Mouse (Mus musculus): ENCODE measurements around the gene Med12l. TPM values are rescaled to one million over a fixed set of nuclear protein-coding genes. Genes with fewer than 3 reads are reported as not detected.

The Med12l gene
- total RNA-seq, 2 experiments from 2014 or later: 46.5 to 52.0 TPM

DNA sequence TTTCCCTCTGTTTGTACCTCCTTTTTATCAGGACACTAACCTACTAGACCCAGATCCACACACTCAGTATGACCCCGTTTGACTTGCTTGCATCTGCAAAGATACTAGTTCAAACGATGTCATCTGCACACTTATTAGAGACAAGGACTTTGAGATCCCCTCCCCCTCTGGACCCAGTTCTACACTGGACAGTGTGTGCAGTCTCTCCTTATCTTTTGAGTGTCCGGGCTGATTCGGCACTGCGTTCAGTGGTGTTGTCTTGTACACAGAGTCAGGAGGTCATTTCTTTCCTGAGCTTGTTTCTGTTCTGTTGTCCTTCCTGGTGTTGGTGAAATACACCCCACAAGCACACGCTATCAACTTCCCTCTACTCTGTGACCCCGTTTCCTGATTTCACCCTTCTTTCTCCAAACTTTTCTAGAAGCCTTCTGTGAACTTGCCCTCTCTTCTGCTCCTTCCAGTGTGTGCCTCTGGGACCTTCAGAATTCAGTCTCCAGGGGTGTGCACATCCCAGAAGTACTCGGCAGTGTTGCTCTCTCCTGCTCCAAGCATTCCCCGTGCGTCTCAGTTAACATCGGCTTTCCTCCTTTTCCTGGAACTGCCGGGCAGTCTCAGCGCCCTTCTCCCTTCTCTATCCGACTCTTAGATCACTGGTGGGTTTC lies 19.0 kb downstream of the Med12l start:
- Histone ChIP-seq H3K27ac (no peak overlapping the region), H3K4me3 (no peak overlapping the region)
- no peak for TF ChIP-seq CTCF (IDR thresholded peaks at IDR 0.05)
- intact Hi-C loops (cut with DNase I): no loop called here
- no peak for DNase-seq (ENCODE audit: extremely low spot score in 1 of 2, low spot score in 2 of 2)

DNA sequence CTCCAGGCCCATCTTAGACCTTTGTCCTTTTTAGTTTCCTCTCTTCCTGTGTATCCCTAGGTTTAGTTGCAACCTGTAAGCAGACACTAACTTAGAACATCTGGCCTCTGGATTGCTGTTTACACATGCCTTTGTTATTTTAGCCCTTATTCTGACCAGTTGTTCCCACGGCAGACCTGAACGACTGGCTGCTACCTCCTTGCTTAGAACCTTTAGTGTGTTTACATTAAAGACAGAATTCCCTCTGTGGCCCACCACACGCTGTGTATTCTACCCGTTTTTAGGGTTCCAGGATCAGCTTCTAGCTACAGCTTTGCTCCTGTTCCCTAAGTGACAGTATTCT lies 19.5 kb downstream of the Med12l start:
- intact Hi-C loops (cut with DNase I): no loop called here
- Histone ChIP-seq H3K27ac (no peak overlapping the region), H3K4me3 (no peak overlapping the region)
- no peak for TF ChIP-seq CTCF (IDR thresholded peaks at IDR 0.05)
- no peak for DNase-seq (ENCODE audit: extremely low spot score in 1 of 2, low spot score in 2 of 2)

DNA sequence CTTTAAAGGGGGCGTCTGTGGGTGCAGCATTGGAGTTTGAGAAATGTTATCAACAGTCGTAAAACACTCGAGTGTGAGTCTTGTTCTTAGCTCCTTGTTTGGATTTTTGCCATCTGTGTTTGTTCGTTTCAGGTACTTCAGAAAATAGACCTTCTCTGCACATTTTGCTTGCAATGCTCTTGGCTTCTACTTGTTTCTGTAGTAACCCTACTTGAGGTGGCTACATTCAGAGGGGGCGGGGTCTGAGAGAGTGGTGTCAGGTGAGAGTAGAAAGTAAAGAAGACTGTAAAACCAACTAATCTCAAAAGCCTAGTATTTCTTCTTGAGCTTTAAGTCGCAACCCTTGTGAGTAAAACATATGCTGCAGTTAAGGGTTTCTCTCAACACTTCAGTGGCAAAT lies 23.1 kb downstream of the Med12l start:
- Histone ChIP-seq H3K4me3 (no peak overlapping the region), H3K27ac (no peak overlapping the region)
- intact Hi-C loops (cut with DNase I): no loop called here
- TF ChIP-seq CTCF (IDR thresholded peaks at IDR 0.05): no peak
- DNase-seq (ENCODE audit: extremely low spot score in 1 of 2, low spot score in 2 of 2): no peak

DNA sequence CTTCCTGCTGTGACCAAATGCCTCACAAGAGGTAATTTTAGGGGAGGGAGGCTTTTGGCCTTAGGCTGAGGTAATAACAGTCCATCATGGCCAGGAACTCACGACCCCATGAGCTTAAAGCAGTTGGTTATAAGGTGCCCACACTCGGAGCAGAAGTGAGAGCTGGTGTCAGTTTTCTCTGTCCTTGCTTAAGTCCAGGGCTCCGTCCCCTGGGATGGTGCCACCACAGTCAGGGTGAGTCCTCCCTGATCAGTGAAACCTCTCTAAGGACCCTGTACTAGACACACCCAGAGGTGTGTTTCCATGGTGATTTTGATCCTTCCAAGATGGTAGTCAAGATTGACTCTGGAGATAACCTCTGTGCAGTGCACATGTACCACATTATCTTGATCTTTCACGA lies 25.4 kb downstream of the Med12l start:
- Histone ChIP-seq H3K27ac (no peak overlapping the region), H3K4me3 (no peak overlapping the region)
- no peak for TF ChIP-seq CTCF (IDR thresholded peaks at IDR 0.05)
- DNase-seq (ENCODE audit: extremely low spot score in 1 of 2, low spot score in 2 of 2): no peak
- intact Hi-C loops (cut with DNase I): no loop called here

DNA sequence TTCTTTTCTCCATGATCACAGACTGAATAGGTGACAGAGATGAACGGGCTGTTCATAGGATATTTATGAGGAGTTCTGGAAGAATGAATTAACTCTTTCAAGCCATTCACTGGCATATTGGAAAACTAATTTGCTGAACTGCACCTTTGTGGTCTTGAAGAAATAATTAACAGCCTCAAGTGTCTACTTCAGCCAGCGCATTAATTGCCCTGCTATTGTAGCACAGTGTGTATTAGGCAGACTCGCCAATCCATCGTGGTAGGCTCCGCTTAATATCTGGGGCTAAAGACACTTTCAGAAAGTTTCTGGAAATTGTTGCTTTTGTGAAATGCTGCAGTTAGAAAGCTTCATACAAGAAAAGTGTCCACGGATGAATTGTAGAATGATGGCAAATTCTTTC lies 35.9 kb downstream of the Med12l start:
- Histone ChIP-seq H3K4me3 (no peak overlapping the region), H3K27ac (no peak overlapping the region)
- intact Hi-C loops (cut with DNase I): no loop called here
- TF ChIP-seq CTCF (IDR thresholded peaks at IDR 0.05): no peak
- no peak for DNase-seq (ENCODE audit: extremely low spot score in 1 of 2, low spot score in 2 of 2)

DNA sequence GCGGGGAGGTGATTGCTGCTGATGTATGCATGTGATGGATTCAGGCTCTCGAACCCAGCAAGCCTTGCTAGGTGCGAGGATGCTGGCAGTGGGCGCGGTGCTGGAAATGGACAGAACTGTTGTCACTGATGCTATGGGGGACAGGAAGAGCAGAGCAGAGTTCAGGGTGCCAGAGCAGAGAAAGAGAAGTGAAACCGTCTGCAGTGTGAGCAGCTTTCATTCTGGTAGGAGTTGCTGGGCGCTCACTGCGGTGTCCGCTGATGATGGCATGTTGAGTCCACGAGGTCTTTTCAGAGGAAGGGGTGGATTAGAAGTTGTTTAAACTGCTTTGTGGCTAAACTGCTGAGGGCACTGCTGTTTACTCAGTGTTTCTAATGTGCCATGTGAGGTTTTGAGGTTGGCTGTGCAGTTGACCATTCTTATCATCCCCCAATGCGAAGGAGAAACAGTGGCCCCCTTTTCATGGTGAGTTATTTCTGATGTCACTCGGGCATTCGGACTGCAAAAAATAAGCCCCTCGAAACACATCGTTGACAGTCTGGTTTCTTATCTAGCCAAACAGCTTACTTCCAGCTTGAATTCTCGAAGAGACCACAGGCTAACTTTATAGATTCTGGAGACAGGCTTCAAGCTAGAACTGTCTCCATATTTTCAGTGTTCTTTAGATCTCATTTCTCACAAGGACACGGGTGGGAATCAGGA lies 49.4 kb downstream of the Med12l start:
- intact Hi-C loops (cut with DNase I): loop anchor here (5.0 to 10.0 kb wide), 2 partner anchors 213 to 270 kb away; no protein-coding TSS in a partner anchor
- TF ChIP-seq CTCF (IDR thresholded peaks at IDR 0.05): no peak
- no peak for DNase-seq (ENCODE audit: extremely low spot score in 1 of 2, low spot score in 2 of 2)
- Histone ChIP-seq H3K4me3 (no peak overlapping the region), H3K27ac (no peak overlapping the region)

DNA sequence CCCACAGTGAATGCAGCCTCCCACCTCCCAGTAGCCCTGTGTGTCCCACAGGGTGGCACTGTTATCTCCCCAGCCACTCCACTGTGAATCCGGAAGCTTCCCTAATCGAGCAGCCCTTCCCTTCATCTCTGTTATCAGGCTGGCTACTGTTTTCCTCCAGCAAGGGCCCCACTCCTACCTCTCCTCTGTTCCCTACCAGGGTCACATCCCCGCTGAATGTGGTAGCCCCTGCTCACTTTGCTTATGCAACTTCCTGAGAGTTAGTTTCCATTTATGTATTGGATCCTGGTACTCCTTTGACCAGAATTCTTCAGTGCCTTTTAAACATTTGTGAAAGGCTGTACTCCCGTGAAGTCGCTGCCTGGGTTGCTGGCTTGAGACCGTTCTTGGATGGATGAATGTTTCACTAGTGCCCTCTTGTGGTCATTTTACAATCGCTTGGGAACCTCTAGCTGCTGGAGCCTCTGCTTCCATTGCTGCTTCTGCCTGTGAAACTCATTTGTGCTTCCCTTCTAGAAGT lies 53.5 kb downstream of the Med12l start:
- DNase-seq (ENCODE audit: extremely low spot score in 1 of 2, low spot score in 2 of 2): peak; percentile 51 to 66
- peak; percentile 85 for TF ChIP-seq CTCF (IDR thresholded peaks at IDR 0.05)
- intact Hi-C loops (cut with DNase I): loop anchor here (1.0 to 10.0 kb wide), 5 partner anchors 53 to 404 kb away; no protein-coding TSS in a partner anchor

DNA sequence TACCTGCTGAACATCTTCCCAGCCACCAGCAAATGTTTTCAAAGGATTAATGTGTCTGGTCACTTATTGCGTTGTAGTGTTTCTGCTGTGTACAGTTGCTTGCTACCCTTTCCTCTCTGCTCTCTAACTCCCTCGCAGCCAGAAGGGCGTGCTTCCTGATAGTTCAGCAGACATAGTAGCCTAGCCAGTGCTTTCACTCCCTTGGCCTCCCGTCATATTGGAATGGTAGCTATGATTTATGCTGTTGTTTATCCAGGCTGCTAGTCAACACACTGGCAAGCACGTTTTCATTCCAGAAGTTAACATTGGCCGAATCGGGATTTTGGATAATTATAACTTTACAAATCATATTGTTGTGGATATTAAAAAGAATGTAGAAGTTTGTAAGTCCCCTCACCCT lies 54.5 kb downstream of the Med12l start:
- intact Hi-C loops (cut with DNase I): no loop called here
- no peak overlapping the region for H3K27ac ChIP-seq
- TF ChIP-seq CTCF (IDR thresholded peaks at IDR 0.05): no peak
- DNase-seq (ENCODE audit: extremely low spot score in 1 of 2, low spot score in 2 of 2): no peak
- H3K4me3 ChIP-seq: no peak overlapping the region

More for the DNA sequence above, 53.5 kb downstream of the Med12l start:
- H3K4me3 ChIP-seq: no peak overlapping the region
- H3K27ac ChIP-seq: no peak overlapping the region; the same call in 1 of the 2 replicates

DNA sequence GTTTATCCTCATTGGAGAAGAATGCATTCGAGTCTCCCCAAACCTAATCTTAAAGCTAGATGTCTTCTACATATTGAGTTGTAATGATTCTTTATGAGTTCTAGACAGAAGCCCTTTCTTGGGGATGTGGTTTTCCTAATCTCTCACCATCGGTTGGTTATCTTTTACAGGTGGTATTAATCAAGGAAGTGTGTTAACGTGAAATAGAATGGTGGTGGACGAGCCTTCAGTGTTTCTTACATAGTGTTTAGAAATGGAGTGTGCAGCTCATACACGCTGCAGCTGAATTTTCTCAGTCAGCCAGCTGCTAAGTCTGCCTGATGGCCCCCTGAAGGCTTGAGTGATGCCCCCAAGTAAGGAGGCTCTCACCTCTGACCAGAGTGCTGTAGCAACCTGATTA lies 56.5 kb downstream of the Med12l start:
- intact Hi-C loops (cut with DNase I): no loop called here
- no peak for TF ChIP-seq CTCF (IDR thresholded peaks at IDR 0.05)
- H3K4me3 ChIP-seq: no peak overlapping the region
- H3K27ac ChIP-seq: no peak overlapping the region
- no peak for DNase-seq (ENCODE audit: extremely low spot score in 1 of 2, low spot score in 2 of 2)

DNA sequence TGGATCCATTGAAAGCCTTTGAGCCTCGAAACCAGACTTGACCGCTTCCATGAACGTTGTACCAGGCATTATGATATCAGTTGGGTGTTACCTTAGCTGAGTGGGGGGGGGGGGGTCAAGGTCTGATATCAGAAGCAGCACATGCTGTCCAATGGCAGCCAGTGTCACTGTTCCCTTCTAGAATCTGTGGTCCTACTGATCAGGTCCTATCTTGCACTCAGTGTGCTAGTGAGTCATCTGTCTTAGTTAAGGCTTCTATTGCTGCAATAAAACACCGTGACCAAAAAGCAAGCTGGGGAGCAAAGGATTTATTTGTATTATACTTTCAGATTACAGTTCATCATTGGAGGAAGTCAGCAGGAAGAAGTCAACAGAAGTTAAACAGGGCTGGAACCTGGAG lies 57.8 kb downstream of the Med12l start:
- no peak for DNase-seq (ENCODE audit: extremely low spot score in 1 of 2, low spot score in 2 of 2)
- intact Hi-C loops (cut with DNase I): no loop called here
- no peak overlapping the region for H3K4me3 ChIP-seq
- TF ChIP-seq CTCF (IDR thresholded peaks at IDR 0.05): no peak
- no peak overlapping the region for H3K27ac ChIP-seq

DNA sequence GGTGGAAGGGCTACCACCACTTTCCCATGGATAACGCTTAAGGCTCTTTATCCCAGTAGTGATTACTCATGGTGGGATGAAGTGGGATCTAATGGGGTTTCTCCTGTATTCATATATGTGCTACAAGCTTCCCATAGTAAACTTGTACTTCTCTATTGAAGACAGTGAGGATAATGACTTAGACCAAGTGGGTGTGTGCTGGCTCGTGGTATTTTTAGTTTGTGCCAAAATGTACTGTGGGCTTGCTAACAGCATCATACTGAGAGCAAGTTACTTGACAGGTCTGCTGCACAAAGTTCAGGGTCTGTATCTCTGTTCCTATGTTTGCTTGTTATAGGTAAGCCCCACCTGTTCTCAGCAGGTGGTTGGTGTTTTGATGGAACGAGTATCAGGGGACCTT lies 60.3 kb downstream of the Med12l start:
- no peak for DNase-seq (ENCODE audit: extremely low spot score in 1 of 2, low spot score in 2 of 2)
- intact Hi-C loops (cut with DNase I): no loop called here
- no peak for TF ChIP-seq CTCF (IDR thresholded peaks at IDR 0.05)
- no peak overlapping the region for H3K27ac ChIP-seq
- H3K4me3 ChIP-seq: no peak overlapping the region

DNA sequence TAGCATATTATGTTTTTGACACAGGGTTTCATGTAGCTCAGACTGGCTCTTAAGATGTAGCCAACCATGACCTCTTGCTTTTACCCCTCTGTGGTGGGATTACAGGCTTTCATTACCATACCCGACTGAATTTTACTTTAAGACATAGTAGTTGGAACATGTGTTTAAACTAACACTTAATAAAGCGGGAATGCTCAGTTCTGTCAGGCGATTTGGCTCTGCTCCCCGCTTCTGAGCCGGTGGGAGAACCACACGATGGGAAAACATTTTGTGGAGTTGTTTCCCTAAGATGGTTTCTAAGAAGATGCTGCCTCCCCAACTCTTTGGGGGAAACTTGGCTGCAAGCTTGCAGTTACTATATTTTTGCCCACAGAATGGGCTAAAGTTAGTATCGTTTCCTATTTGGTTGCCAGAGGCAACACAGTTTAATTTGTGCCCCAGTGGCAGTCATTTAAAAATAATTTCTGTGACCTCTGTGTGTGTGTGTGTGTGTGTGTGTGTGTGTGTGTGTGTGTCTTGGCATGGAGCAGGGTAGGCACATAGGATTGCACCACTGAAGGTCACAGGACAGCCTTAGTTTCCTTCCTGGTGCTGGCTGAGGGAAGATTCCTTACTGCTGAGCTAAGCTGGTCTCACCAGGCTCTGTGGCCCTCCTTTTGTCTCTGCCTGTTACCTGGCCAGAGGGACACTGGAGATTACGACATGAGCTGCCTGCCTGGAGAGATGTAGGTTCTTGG lies 61.1 kb downstream of the Med12l start:
- intact Hi-C loops (cut with DNase I): no loop called here
- TF ChIP-seq CTCF (IDR thresholded peaks at IDR 0.05): no peak
- DNase-seq (ENCODE audit: extremely low spot score in 1 of 2, low spot score in 2 of 2): no peak
- Histone ChIP-seq H3K4me3 (no peak overlapping the region), H3K27ac (no peak overlapping the region)
